Mouse (Mus musculus): ENCODE data around the gene Hmga2.
A peak's percentile ranks its signal among the peaks of the same experiment; 100 is the strongest.
"Not testable (repeated sequence)": the region's sequence is repeated elsewhere in the genome, so short reads cannot be mapped to it uniquely, and the experiment has no call there.

Hmga2 gene

GRCm38 (mm10) chr10:120390912-120391835, 85.1 kb downstream of the Hmga2 start:
- DNase-seq = no peak

GRCm38 (mm10) chr10:120389707-120390106, 86.6 kb downstream of the Hmga2 start:
- no peak for DNase-seq

- DNase-seq = no peak
Observed at GRCm38 (mm10) chr10:120388966-120389365, 87.3 kb downstream of the Hmga2 start.

- DNase-seq = no peak
Observed at GRCm38 (mm10) chr10:120388400-120388871, 87.8 kb downstream of the Hmga2 start.

GRCm38 (mm10) chr10:120387105-120387504, 89.2 kb downstream of the Hmga2 start:
- no peak for DNase-seq

GRCm38 (mm10) chr10:120384797-120385600, 91.3 kb downstream of the Hmga2 start:
- DNase-seq = no peak

- DNase-seq = no peak
Observed at GRCm38 (mm10) chr10:120384040-120384439, 92.2 kb downstream of the Hmga2 start.

- DNase-seq = no peak
Observed at GRCm38 (mm10) chr10:120377795-120378194, 98.5 kb downstream of the Hmga2 start.

- DNase-seq = peak; percentile 82
Observed at GRCm38 (mm10) chr10:120377327-120377752, 98.9 kb downstream of the Hmga2 start.

- no peak for DNase-seq
Observed at GRCm38 (mm10) chr10:120375438-120375837, 100.8 kb downstream of the Hmga2 start.

- no peak for DNase-seq
Observed at GRCm38 (mm10) chr10:120371215-120371614, 105.1 kb downstream of the Hmga2 start.

- no peak for DNase-seq
Observed at GRCm38 (mm10) chr10:120369187-120369805, 107.0 kb downstream of the Hmga2 start.

GRCm38 (mm10) chr10:120366173-120366592, 110.1 kb downstream of the Hmga2 start:
- DNase-seq = not testable (repeated sequence)

GRCm38 (mm10) chr10:120365380-120366172, 110.7 kb downstream of the Hmga2 start:
- DNase-seq = no peak

- no peak for DNase-seq
Observed at GRCm38 (mm10) chr10:120363983-120364582, 112.2 kb downstream of the Hmga2 start.

- not testable (repeated sequence) for DNase-seq
Observed at GRCm38 (mm10) chr10:120363298-120363982, 112.8 kb downstream of the Hmga2 start.

- no peak for DNase-seq
Observed at GRCm38 (mm10) chr10:120354523-120355030, 121.7 kb downstream of the Hmga2 start.

- no peak for DNase-seq
Observed at GRCm38 (mm10) chr10:120345325-120345724, 130.9 kb downstream of the Hmga2 start.

- DNase-seq = no peak
Observed at GRCm38 (mm10) chr10:120344558-120345318, 131.5 kb downstream of the Hmga2 start.

- DNase-seq = not testable (repeated sequence)
Observed at GRCm38 (mm10) chr10:120339906-120340305, 136.4 kb downstream of the Hmga2 start.
